Mouse (Mus musculus) T-cell, adult 66 days (primary cell): ENCODE data around the gene Trpc6. TPM values are rescaled to one million over a fixed set of nuclear protein-coding genes. Genes with fewer than 3 reads are reported as not detected.

Experiments
- total RNA-seq, 2 experiments: library from RNA; stranded (reverse); gene quantifications; 3 replicates in 1 of 2; 4 replicates in 1 of 2; pipeline ENCODE4 v1.2.4; 2023

Trpc6 gene
- total RNA-seq: not detected

GRCm38 (mm10) chr9:8544041-8544794, at the start of gene Trpc6:
Trpc6 (plus strand) TSS chr9:8544142.

